Mouse (Mus musculus): ENCODE measurements around the gene Col12a1. TPM values are rescaled to one million over a fixed set of nuclear protein-coding genes. Genes with fewer than 3 reads are reported as not detected.
A peak's percentile ranks its signal among the peaks of the same experiment; 100 is the strongest.

The Col12a1 gene
- total RNA-seq (2021), result 1 to 10 TPM; 1.1 to 1.3 TPM

- DNase-seq (ENCODE audit: low spot score), result peak; percentile 56
- intact Hi-C loops (cut with DNase I), result loop anchor here (10.0 kb wide), 1 partner anchor 204 kb away; no protein-coding TSS in a partner anchor
These were observed at the start of gene Col12a1 for GRCm38 (mm10) chr9:79718481-79719370. Gene Col12a1 (minus strand): TSS chr9:79718831.

DNA sequence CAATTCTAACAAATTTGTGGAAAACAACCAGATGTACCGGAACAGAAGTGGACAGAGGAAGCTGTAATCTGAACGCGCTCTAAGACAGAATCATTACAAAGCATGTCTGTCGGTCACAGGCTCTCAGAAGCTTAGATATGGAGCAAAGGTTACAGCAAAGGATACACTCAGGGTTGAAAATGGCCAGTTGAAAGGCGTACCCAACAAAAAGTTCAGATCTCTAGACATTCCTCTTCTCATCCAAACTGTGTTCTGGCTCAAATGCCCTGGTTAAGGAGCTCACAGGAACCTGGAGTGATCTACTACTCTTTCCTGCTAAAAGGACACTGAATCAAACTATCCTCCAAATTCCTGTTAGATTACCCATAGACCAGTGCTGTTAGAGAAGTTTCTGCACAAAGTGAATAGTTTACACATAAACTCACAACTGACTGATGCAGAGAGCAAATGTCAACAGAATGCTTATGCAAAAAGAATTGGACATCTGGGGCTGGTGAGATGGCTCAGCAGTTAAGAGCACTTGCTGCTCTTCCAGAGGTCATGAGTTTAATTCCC, 48.4 kb upstream of the Col12a1 start:
- DNase-seq (ENCODE audit: low spot score), result no peak
- intact Hi-C loops (cut with DNase I), result no loop called here

DNA sequence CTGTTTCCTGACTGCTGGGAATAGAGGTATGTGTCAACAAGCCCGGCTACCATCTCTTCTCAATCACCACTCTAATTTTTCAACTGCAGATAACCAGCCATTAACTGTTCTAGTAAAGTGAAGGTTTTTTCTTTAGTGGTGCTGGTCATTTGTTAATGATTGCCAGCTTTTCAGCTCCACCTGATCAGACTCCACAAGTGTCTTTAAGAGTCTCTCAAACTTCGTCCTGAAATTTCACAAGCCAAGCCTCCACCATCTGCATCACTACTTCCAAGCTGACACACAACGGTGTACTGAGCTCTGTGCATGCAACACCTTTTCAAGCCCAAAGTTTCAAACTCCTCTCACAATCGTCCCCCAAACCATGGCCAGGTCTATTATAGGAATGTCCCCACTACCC, 46.7 kb upstream of the Col12a1 start:
- intact Hi-C loops (cut with DNase I), result no loop called here
- DNase-seq (ENCODE audit: low spot score), result no peak

GRCm38 (mm10) chr9:79762519-79762918, 43.9 kb upstream of the Col12a1 start:
- intact Hi-C loops (cut with DNase I), result loop anchor here (5.0 kb wide), 1 partner anchor 240 kb away; no protein-coding TSS in a partner anchor
- DNase-seq (ENCODE audit: low spot score), result no peak

GRCm38 (mm10) chr9:79760076-79760475, 41.4 kb upstream of the Col12a1 start:
- no peak for DNase-seq (ENCODE audit: low spot score)
- intact Hi-C loops (cut with DNase I), result loop anchor here (5.0 kb wide), 1 partner anchor 242 kb away; no protein-coding TSS in a partner anchor

DNA sequence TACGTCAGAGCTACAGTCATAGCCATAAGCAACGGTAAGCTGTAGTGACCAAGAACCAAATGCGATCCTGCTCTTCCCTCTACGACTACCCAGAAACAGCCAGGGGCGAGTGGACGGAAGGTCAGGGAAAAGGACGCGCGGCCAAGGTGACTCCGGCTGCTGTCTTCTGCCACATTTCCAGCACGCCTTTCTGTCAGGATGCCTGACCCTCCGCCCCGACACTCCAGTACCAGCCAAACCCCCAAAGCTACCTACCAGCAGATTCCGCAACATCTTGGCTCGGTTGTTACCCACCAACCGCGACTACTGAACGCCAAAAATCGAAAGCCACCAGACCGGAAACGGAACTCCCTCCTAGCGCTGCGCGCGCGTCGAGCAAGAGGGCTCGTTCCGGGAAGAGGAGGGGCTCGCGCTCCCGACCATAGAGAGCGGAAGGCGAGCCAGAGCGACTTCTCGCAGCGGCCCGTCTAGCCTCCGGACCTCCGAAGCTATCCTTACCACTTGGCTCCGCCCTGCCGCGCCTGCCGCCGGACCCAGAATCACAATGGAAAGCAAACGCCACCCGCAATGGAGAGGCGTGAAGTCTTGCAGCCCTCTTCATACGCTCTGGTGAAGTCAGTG, 40.9 kb upstream of the Col12a1 start, which contains the start of gene Cox7a2:
Gene Cox7a2 (minus strand): TSS at position 494 of the 621 bp plus-strand sequence.
- intact Hi-C loops (cut with DNase I), result loop anchor here (2.0 to 10.0 kb wide), 3 partner anchors 33 to 1165 kb away; partner anchors contain the start of gene Tmem30a
- DNase-seq (ENCODE audit: low spot score), result peak; percentile 90

- intact Hi-C loops (cut with DNase I), result loop anchor here (10.0 kb wide), 1 partner anchor 1161 kb away; no protein-coding TSS in a partner anchor
- DNase-seq (ENCODE audit: low spot score), result no peak
These were observed 36.7 kb upstream of the Col12a1 start for GRCm38 (mm10) chr9:79755311-79755710.

GRCm38 (mm10) chr9:79751846-79752245, 33.2 kb upstream of the Col12a1 start:
- intact Hi-C loops (cut with DNase I), result loop anchor here (10.0 kb wide), 1 partner anchor 1157 kb away; no protein-coding TSS in a partner anchor
- DNase-seq (ENCODE audit: low spot score), result no peak

DNA sequence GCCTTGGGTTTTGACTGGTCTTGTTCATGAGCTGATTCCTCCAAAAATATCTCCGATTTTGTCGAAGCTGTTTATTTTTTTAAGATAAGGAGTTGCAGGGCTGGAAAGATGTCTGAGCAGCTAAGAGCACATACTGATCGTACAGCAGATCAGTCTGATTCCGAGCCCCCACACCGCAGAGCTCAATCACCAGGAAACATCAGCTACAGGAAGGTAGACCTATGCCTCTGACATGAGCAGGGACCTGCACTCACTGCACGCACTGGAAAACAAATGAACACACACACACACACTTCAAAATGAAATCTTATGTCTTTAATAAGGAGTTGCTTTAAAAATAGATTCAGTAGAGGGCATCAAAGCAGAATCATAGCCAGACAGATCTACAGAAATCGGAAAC, 32.1 kb upstream of the Col12a1 start:
- intact Hi-C loops (cut with DNase I), result loop anchor here (10.0 kb wide), 1 partner anchor 1156 kb away; no protein-coding TSS in a partner anchor
- no peak for DNase-seq (ENCODE audit: low spot score)

GRCm38 (mm10) chr9:79745036-79745435, 26.4 kb upstream of the Col12a1 start:
- DNase-seq (ENCODE audit: low spot score), result no peak
- intact Hi-C loops (cut with DNase I), result no loop called here

DNA sequence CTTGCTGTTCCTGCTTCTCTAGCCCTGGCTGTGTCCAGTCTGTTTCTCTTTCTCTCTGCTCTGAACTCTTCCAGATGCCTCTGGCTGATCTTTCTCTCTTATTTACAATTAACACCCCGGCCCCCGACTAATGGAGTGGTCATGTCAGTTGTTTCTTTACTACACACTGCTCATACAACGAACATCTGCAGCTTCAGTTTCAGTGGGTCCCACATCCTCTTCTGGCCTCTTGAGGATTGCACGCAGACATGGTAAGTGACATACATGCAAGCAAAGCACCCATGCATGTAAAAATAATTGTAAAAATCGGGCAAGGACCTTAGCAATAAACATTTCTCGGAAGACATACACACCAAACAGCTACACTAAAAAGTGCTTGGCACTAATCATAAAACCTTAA, 17.0 kb upstream of the Col12a1 start:
- intact Hi-C loops (cut with DNase I), result no loop called here
- no peak for DNase-seq (ENCODE audit: low spot score)

- DNase-seq (ENCODE audit: low spot score), result no peak
- intact Hi-C loops (cut with DNase I), result no loop called here
These were observed 11.7 kb upstream of the Col12a1 start for GRCm38 (mm10) chr9:79730301-79730700.

- DNase-seq (ENCODE audit: low spot score), result no peak
- intact Hi-C loops (cut with DNase I), result loop anchor here (5.0 kb wide), 1 partner anchor 936 kb away; no protein-coding TSS in a partner anchor
These were observed 4.5 kb upstream of the Col12a1 start for GRCm38 (mm10) chr9:79723090-79723489.

DNA sequence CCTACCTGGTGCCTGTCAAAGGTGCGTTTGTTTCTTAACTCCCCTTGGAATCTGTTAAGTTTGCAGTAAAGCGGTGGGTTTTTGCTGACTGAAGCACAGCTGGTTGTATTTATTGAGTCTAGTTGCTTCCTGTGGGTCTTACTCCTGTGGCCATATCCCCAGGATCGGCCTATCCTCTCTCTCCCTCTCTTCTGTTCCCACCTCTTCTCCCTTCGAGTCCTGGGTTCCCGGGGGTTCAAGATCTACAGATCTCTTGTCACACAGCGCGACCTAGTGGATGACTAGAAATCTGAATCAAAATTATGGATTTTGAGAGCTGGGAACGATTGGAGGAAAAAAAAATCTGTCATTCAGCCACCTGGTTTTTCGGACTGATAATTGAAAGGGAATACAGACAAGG, 2.4 kb upstream of the Col12a1 start:
- intact Hi-C loops (cut with DNase I), result loop anchor here (2.0 to 5.0 kb wide), 3 partner anchors 612 to 934 kb away; no protein-coding TSS in a partner anchor
- no peak for DNase-seq (ENCODE audit: low spot score)

DNA sequence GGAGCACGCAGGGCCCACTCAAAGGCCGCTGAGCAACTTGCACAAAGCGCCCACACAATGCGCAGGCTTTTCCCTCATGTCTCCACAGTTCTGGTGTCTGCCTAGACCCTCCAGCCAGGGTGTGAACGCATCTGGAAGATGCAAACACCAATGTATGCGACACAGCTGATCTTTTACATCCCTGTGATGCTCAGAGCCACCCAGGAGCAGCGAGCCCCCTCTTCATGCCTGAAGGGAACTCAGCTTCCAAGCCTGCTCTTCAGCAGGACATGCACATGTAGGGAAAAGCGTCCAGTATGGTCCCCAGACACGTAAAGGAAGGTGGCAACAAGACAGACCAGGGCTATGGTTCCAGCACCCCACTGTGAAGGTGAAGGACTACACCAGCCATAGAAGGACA, 1.5 kb upstream of the Col12a1 start:
- intact Hi-C loops (cut with DNase I), result loop anchor here (2.0 to 5.0 kb wide), 3 partner anchors 611 to 933 kb away; no protein-coding TSS in a partner anchor
- no peak for DNase-seq (ENCODE audit: low spot score)

- intact Hi-C loops (cut with DNase I), result loop anchor here (10.0 kb wide), 1 partner anchor 205 kb away; no protein-coding TSS in a partner anchor
- peak; percentile 24 for DNase-seq (ENCODE audit: low spot score)
These were observed 820 bp upstream of the Col12a1 start for GRCm38 (mm10) chr9:79719451-79719850.

DNA sequence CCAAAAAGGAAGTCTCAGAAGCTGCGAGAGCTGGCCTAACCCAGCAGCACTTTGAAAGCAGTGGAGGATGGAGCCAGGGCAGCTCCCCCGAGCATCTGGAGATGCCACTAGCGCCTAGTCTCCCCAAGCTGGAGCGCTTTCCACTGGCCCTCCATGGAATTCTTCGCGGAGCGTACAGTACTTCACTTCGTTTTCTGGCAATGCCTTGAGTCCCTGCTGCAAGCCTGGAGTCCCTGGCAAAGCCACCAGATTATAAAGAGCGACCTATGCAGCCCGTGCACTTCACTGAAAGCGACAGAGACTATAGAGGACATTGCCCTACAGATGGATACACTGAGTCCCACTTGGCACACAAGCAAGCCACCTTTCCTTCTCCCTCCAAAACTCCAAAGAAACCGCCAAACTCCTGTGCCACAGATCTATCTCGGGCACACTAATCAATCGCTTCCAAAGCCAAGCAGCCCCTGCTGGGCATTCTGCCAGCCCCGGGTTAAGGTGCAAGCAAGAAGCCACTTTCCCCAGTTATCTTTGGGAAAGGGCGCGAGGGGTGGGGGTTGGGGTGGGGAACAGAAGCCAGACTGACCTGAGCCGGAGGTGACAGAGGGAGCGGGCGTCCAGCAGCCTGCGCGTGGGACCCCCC, 675 bp downstream of the Col12a1 start:
- intact Hi-C loops (cut with DNase I), result loop anchor here (2.0 to 10.0 kb wide), 2 partner anchors 203 to 351 kb away; no protein-coding TSS in a partner anchor
- no peak for DNase-seq (ENCODE audit: low spot score)

DNA sequence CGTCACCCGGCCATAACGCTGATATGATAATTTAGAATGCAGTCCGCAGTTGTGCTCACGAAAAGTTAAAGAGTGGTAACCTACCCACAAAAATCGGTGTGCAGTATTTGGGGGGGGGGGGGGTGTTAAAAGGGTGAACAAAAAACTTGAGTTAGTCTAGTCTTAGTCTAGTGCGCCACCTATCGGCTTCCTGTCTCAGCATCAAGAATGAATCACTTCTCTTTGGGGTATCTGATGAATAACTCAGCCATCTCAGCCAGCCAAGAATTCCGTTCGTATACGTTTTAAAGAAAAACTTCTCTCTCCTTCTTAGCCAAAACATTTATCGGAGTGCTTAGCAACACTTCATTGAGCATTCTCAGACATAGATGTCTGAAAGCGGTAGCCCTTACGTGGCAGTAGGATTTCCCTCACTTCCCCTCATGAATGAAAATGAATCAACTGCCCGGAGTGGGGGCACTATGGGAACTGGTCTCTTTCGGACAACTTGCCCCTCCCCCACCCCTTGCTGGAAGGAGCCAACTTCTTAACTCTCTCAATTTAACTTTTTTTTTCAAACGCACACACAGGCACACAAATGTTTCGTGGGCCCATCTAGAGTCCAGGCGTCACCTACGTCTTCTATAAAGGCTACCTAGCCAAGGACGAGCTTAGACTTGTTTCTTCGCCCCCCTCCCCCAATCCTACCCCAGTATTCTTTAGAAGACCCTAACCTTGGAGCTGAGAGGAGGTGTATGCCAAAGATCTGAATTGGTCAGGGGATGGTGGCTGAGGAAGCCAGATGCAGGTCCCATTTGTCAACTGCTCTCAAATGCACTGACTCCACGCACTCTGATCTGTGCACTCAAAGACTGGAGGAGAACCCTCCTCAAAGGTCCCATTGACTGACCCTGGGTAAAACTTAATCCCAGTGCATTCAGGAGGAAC, 1.5 kb downstream of the Col12a1 start:
- intact Hi-C loops (cut with DNase I), result loop anchor here (2.0 to 10.0 kb wide), 2 partner anchors 202 to 350 kb away; no protein-coding TSS in a partner anchor
- peak; percentile 19 for DNase-seq (ENCODE audit: low spot score)

All from heart, postnatal 25 days (tissue).